Mouse (Mus musculus) heart, embryonic 16.5 days (tissue): ENCODE data around the gene AV320801. TPM values are rescaled to one million over a fixed set of nuclear protein-coding genes. Genes with fewer than 3 reads are reported as not detected.
"Not testable (repeated sequence)": the region's sequence is repeated elsewhere in the genome, so short reads cannot be mapped to it uniquely, and the experiment has no call there.

Experiments
- ATAC-seq: fragments of 200-750 bp; cut with Nextera tagmentation; replicated peaks from 2 replicates; pipeline ENCODE4 v1.8.0; 2017; ENCODE audit warnings: moderate number of reproducible peaks; ENCODE audit not compliant: insufficient read depth, low FRiP score; ENCODE audit errors: extremely low read depth
- H3K27ac ChIP-seq: fragments of 300-500 bp; sonication (generic); 2 replicates; pipeline ENCODE4 v1.5.1; 2014; ENCODE audit warnings: mild to moderate bottlenecking, low read length, control low read depth, moderate library complexity
- H3K27me3 ChIP-seq: fragments of 300-500 bp; sonication (generic); 2 replicates; pipeline ENCODE4 v1.6.1; 2014; ENCODE audit warnings: low read length, mixed read lengths; ENCODE audit not compliant: control insufficient read depth, insufficient read depth
- H3K36me3 ChIP-seq: fragments of 300-500 bp; sonication (generic); 2 replicates; pipeline ENCODE4 v1.6.1; 2014; ENCODE audit not compliant: control insufficient read depth, insufficient read depth
- H3K4me1 ChIP-seq: fragments of 300-500 bp; sonication (generic); 2 replicates; pipeline ENCODE4 v1.6.1; 2014; ENCODE audit warnings: low read length, mixed read lengths; ENCODE audit not compliant: control insufficient read depth, insufficient read depth
- H3K4me2 ChIP-seq: fragments of 300-500 bp; sonication (generic); 2 replicates; pipeline ENCODE4 v1.6.1; 2014; ENCODE audit warnings: low read depth, mild to moderate bottlenecking, control low read depth, low read length
- H3K4me3 ChIP-seq: fragments of 300-500 bp; sonication (generic); 2 replicates; pipeline ENCODE4 v1.5.1; 2014; ENCODE audit warnings: mild to moderate bottlenecking, control low read depth, low read length
- H3K9ac ChIP-seq: fragments of 300-500 bp; sonication (generic); 2 replicates; pipeline ENCODE4 v1.6.1; 2014; ENCODE audit warnings: low read length, control low read depth
- H3K9me3 ChIP-seq: fragments of 300-500 bp; sonication (generic); replicated peaks from 2 replicates; pipeline ENCODE4 v1.6.1; 2016; ENCODE audit warnings: low read length; ENCODE audit not compliant: control insufficient read depth
- WGBS: fragments of 180-500 bp; shearing (Covaris S2); extraction: QIAGEN DNeasy Blood & Tissue Kit; methylation state at CpG from one replicate; pipeline ENCODE4 v1.1.7; 2014; 5-methylcytosine and 5-hydroxymethylcytosine counted together
- polyA plus RNA-seq: library from polyadenylated mRNA; unstranded; fragments of >200 nt; fragmentation: Nextera tagmentation; extraction: Ambion mirVana; gene quantifications from 2 replicates; pipeline ENCODE4 v1.2.1, GENCODE M21; 2015

AV320801 gene
- polyA plus RNA-seq: not detected in 2 replicates

GRCm38 (mm10) chrX:135494288-135494687, at the start of gene AV320801:
Gene AV320801, plus strand, starts transcription at chrX:135494588.
- H3K9me3 ChIP-seq, H3K27ac ChIP-seq, H3K4me1 ChIP-seq, H3K27me3 ChIP-seq, ATAC-seq, H3K4me3 ChIP-seq, H3K36me3 ChIP-seq, H3K4me2 ChIP-seq, H3K9ac ChIP-seq: not testable (repeated sequence)
- WGBS: 91% methylated on average over 4 of the region's 14 CpGs

DNA sequence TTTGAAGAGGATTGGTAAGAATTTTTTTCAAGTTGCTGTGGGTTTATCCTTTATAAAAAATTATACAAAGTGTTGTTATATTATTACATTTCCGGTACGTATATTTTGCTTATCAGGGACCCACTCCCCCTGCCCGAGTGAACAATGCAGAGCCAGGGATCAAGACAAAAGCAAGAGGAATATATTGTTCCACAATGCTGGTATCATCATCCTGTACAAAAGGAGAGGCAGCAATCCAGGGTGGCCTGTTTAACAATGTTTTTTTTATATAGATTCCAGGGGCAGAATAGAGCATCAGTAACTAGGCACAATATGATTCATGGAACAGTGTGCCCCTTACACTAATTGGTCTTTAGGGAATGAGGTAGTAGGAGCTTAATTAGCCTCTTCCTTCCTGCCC, 30.2 kb upstream of the AV320801 start:
- ATAC-seq, H3K4me3 ChIP-seq, H3K27me3 ChIP-seq, H3K4me1 ChIP-seq, H3K36me3 ChIP-seq, H3K9me3 ChIP-seq, H3K27ac ChIP-seq, H3K4me2 ChIP-seq, H3K9ac ChIP-seq: not testable (repeated sequence)
- WGBS: no CpG with 5 or more reads among the region's 3 CpGs

- H3K27me3 ChIP-seq, H3K4me3 ChIP-seq: not testable (repeated sequence)
These were observed 12.5 kb upstream of the AV320801 start for GRCm38 (mm10) chrX:135481902-135482301.

DNA sequence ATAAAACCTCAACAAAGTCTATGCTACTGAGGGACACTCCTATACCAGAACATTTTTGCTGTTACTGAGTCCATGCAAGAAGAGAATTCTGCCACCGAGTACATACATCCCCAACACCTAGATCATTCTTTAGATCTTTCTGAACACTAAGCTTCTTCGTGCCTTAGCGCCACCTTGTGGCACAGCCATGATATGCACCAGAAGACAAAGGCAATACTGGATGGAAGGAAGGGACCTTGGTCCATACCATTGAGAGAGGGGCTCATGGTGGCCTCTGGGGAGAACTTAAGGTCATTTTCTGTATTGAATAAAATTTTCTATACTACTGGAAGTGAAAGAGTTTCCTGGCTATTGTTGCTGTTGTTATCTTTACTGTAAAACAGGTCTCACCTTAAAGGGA, 11.2 kb upstream of the AV320801 start:
- WGBS: no CpG with 5 or more reads among the region's 3 CpGs
- not testable (repeated sequence) for ATAC-seq, H3K27ac ChIP-seq

More at GRCm38 (mm10) chrX:135481902-135482301, 12.5 kb upstream of the AV320801 start:
- not testable (repeated sequence) for H3K9me3 ChIP-seq, H3K4me1 ChIP-seq, H3K36me3 ChIP-seq, H3K27ac ChIP-seq, H3K4me2 ChIP-seq, ATAC-seq, H3K9ac ChIP-seq
- no CpG with 5 or more reads among the region's 6 CpGs for WGBS

More for the DNA sequence above, 11.2 kb upstream of the AV320801 start:
- not testable (repeated sequence) for H3K4me2 ChIP-seq, H3K9me3 ChIP-seq, H3K4me1 ChIP-seq, H3K4me3 ChIP-seq, H3K36me3 ChIP-seq, H3K9ac ChIP-seq, H3K27me3 ChIP-seq

Other genes with a start within 250 kb of the AV320801 start
- gene Pramel3, start 192.3 kb upstream of the AV320801 start, polyA plus RNA-seq: 0.07 TPM in 1 of 2 replicates, not detected in the other
- not detected in 2 replicates for gene Gm5128, start 121.3 kb upstream of the AV320801 start, polyA plus RNA-seq
- gene Gm7903, start 60.8 kb upstream of the AV320801 start, polyA plus RNA-seq: not detected in 2 replicates
- gene Nxf7, start 104.2 kb downstream of the AV320801 start, polyA plus RNA-seq: 0.11 TPM in 2 replicates
- gene Prame, start 133.1 kb downstream of the AV320801 start, polyA plus RNA-seq: not detected in 2 replicates
- gene Tcp11x2, start 199.2 kb downstream of the AV320801 start, polyA plus RNA-seq: 0.11 TPM in 1 of 2 replicates, not detected in the other
- gene Tmsb15a, start 230.7 kb downstream of the AV320801 start, polyA plus RNA-seq: 0.85 TPM in 1 of 2 replicates, not detected in the other
- gene Armcx5, start 248.1 kb downstream of the AV320801 start, polyA plus RNA-seq: 8.0 and 9.3 TPM in 2 replicates
- gene Gprasp1, start 248.1 kb downstream of the AV320801 start, polyA plus RNA-seq: 30.9 and 32.5 TPM in 2 replicates